Mouse (Mus musculus) heart, embryonic 13.5 days (tissue): ENCODE data around the gene Vegfa. TPM values are rescaled to one million over a fixed set of nuclear protein-coding genes. Genes with fewer than 3 reads are reported as not detected.

ENCODE experiments used
- ATAC-seq: fragments of 200-750 bp; cut with Nextera tagmentation; 2 replicates; pipeline ENCODE4 v1.8.0; 2017; ENCODE audit warnings: moderate TSS enrichment; ENCODE audit not compliant: insufficient number of reproducible peaks, low FRiP score, low TSS enrichment; ENCODE audit errors: extremely low read depth
- H3K27ac ChIP-seq: fragments of 300-500 bp; sonication (generic); replicated peaks from 2 replicates; pipeline ENCODE4 v1.5.1; 2015; ENCODE audit warnings: moderate library complexity, mild to moderate bottlenecking, inconsistent platforms
- H3K27me3 ChIP-seq: fragments of 300-500 bp; sonication (generic); replicated peaks from 2 replicates; pipeline ENCODE4 v1.6.1; 2015; ENCODE audit warnings: mild to moderate bottlenecking, inconsistent platforms
- H3K36me3 ChIP-seq: fragments of 300-500 bp; sonication (generic); 2 replicates; pipeline ENCODE4 v1.6.1; 2015; ENCODE audit warnings: mild to moderate bottlenecking, inconsistent platforms
- H3K4me1 ChIP-seq: fragments of 300-500 bp; sonication (generic); 2 replicates; pipeline ENCODE4 v1.6.1; 2015; ENCODE audit warnings: inconsistent platforms
- H3K4me2 ChIP-seq: fragments of 300-500 bp; sonication (generic); 2 replicates; pipeline ENCODE4 v1.6.1; 2015; ENCODE audit warnings: inconsistent platforms, mild to moderate bottlenecking, moderate library complexity
- H3K4me3 ChIP-seq: fragments of 300-500 bp; sonication (generic); 2 replicates; pipeline ENCODE4 v1.5.1; 2015; ENCODE audit warnings: moderate library complexity, mild to moderate bottlenecking, inconsistent platforms
- H3K9ac ChIP-seq: fragments of 300-500 bp; sonication (generic); 2 replicates; pipeline ENCODE4 v1.6.1; 2015; ENCODE audit warnings: inconsistent platforms, mild to moderate bottlenecking, moderate library complexity
- H3K9me3 ChIP-seq: fragments of 300-500 bp; sonication (generic); 2 replicates; pipeline ENCODE4 v1.6.1; 2016; ENCODE audit warnings: inconsistent platforms
- WGBS: fragments of 180-500 bp; shearing (Covaris S2); methylation state at CpG from one replicate; pipeline ENCODE4 v1.1.7; 2015; ENCODE audit warnings: mixed read lengths; 5-methylcytosine and 5-hydroxymethylcytosine counted together
- polyA plus RNA-seq: library from polyadenylated mRNA; unstranded; fragments of >200 nt; fragmentation: Nextera tagmentation; extraction: Ambion mirVana; gene quantifications from 2 replicates; pipeline ENCODE4 v1.2.1, GENCODE M21; 2015

Gene Vegfa
- polyA plus RNA-seq, 1 experiment from 2014 or later: 5.4 TPM

DNA sequence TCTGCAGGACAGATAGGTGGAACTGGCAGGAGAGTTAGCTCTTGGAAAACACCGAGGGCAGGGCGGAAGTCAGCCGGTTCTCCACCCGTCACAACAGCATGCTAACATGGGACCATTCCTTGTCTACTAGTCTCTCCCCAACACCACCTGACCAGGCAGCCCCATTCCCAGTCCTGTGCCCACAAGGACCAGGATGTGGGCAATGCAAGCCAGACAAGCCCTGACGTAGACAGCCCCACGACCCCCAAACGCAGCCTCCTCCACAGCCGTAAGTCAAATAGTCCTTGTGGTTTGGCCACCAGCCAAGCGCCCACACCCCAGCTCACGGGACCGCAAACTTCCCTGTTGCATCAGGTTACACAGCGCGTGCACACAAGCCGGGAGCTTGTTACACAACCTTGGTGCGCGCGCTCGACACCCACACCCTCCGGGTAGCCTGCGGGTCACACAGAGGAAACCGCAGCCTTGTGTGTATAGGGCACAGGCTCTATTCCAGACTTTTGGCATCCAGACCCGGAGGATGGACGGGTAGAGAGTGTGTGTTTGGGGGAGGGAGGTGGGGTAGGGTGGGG, 41.6 kb upstream of the Vegfa start:
- ATAC-seq: 0 out of 2 replicates have a peak, but pooled peaks have one; percentile 20
- Histone ChIP-seq H3K27me3 (0 out of 2 replicates have a peak, but pooled peaks cover 2% of the 10 kb centered on the region), H3K4me2 (peak overlapping the region; percentile 58), H3K4me3 (peak overlapping the region; percentile 19), H3K9me3 (0 out of 2 replicates have a peak, but pooled peaks cover under 1% of the 10 kb centered on the region), H3K27ac (no peak overlapping the region), H3K9ac (peak overlapping the region; percentile 67), H3K4me1 (peaks cover 16% of the 10 kb centered on the region), H3K36me3 (no peaks in the 10 kb centered on the region)
- 29% methylated on average over 23 of the region's 23 CpGs for WGBS

DNA sequence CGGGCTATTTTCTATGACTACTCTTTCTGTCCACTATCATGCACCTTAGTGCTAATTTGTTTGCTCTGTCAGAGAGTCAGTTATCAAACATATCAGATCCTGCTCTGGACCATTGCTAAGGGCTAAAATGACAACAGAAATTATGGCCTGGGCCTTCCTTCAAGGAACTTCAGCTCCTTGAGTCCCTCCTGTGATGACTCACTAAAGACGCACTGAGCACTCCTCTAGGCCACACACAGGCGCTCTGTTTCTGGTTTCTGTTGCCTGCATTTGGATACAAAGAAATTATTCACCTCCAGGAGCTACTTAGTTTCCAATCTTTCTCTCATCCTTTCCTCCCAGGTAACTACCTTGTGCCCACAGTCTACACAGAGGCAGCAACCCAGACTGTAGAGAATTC, 39.4 kb upstream of the Vegfa start:
- Histone ChIP-seq H3K9ac (no peak overlapping the region), H3K4me1 (peaks cover 16% of the 10 kb centered on the region), H3K4me2 (no peak overlapping the region), H3K27me3 (0 out of 2 replicates have a peak, but pooled peaks cover 2% of the 10 kb centered on the region), H3K36me3 (no peaks in the 10 kb centered on the region), H3K27ac (no peak overlapping the region), H3K9me3 (no peaks in the 10 kb centered on the region), H3K4me3 (no peak overlapping the region)
- 76% methylated on average over 3 of the region's 3 CpGs for WGBS
- no peak for ATAC-seq

DNA sequence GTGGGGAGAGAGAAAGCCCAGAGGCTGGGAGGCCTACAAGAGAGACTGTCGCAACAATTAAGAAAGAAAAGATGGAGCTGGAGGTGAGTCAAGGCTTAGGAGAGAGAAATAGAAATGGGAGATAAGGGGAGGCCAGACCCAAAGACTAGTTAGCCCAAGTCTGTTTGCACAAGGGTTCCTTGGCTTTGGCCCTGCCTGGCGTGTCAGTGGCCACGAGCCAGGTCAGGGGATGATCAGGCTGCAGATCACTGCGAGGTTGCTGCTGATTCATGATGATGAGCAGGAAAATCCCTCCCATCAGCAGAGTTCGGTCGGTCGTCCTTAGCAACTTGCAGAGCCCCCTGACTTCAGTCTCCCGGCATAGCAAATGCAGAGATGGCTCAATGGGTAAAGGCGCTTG, 37.9 kb upstream of the Vegfa start:
- 68% methylated on average over 9 of the region's 9 CpGs for WGBS
- no peak for ATAC-seq
- no peak overlapping the region for H3K4me2 ChIP-seq

DNA sequence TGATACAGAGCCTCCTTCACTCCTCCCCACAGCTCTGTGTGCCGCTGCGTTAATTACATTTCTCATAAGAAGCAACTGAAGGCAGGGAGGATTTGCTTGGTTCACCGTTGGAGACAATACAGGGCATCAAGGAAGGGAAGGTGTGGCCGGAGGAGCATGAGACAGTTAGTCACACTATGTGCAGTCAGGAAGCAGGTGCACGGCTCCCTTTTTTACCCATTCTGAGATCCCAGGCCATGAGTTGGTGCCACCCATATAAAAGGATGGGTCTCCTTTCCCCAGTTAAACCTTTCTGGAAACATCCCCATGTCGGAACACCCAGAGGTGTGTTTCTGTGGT, 31.8 kb upstream of the Vegfa start:
- Histone ChIP-seq H3K27me3 (peaks cover 4% of the 10 kb centered on the region), H3K4me2 (peak overlapping the region; percentile 43), H3K9me3 (no peaks in the 10 kb centered on the region), H3K4me3 (no peak overlapping the region), H3K4me1 (peaks cover 18% of the 10 kb centered on the region), H3K27ac (peak overlapping the region; percentile 56), H3K9ac (peak overlapping the region; percentile 12; the same call in 1 of the 2 replicates), H3K36me3 (no peaks in the 10 kb centered on the region)
- 38% methylated on average over 6 of the region's 6 CpGs for WGBS
- ATAC-seq: no peak

More for the DNA sequence above, 37.9 kb upstream of the Vegfa start:
- Histone ChIP-seq H3K4me3 (no peak overlapping the region), H3K27me3 (0 out of 2 replicates have a peak, but pooled peaks cover 2% of the 10 kb centered on the region), H3K27ac (no peak overlapping the region), H3K4me1 (peaks cover 16% of the 10 kb centered on the region), H3K9me3 (no peaks in the 10 kb centered on the region), H3K9ac (no peak overlapping the region), H3K36me3 (no peaks in the 10 kb centered on the region)

DNA sequence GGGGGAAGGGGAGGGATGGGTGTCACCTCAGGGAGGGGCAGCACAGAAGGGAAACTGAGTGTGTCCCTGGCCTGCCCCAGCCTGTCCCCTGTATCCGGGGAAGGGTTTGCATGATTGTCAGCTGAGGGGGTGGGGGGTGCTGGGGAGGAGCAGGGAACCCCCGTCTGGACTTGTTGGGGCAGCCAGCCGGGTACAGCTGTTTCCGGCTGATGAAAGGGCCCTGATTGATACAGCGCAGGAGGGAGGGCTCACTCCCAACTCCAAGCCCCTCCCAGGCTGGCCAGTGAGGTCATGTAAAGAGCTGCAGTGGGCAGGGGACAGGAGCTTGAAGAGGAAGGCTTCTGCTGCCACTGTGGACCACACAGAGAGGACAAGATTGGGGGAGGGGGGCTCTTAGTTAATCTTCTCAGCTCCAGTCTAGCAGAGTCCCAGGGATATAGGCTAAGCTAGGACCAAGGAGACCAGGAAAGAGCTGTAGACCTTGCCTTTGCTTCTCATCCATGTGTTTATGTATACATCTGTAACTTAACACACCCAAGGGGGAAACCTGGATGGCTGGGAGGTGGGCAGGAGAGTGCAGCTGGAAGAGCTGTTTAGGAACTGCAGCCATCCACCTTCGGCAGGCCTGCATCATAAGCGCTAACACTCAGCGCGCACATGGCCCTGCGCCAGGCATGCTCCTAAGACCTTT, 31.3 kb upstream of the Vegfa start:
- Histone ChIP-seq H3K36me3 (no peaks in the 10 kb centered on the region), H3K27ac (peak overlapping the region; percentile 56), H3K4me3 (no peak overlapping the region), H3K9me3 (no peaks in the 10 kb centered on the region), H3K4me2 (peak overlapping the region; percentile 43), H3K4me1 (peaks cover 18% of the 10 kb centered on the region), H3K9ac (peak overlapping the region; percentile 12; the same call in 1 of the 2 replicates), H3K27me3 (peaks cover 4% of the 10 kb centered on the region)
- 16% methylated on average over 10 of the region's 10 CpGs for WGBS
- ATAC-seq: peak; percentile 77

DNA sequence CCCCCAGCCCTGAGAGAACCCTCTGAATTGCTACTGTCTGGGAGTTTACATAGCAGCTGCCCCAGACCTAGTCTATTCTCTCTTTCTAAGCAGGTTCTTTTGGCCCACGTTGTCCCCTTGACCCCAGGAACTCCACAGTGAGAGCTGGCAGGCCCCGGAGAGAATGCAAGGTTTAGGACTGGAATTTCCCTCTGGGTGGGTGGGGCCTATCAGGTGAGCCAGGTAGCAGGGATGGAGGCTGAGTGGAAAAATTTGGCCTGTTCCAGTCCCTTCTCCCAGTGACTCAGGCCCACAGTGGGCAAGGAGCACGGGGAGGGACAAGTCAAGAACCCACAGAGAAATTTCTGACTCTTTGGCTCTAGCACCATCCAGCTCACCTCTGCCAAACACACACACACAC, 28.1 kb upstream of the Vegfa start:
- peaks cover 18% of the 10 kb centered on the region for H3K4me1 ChIP-seq
- no peaks in the 10 kb centered on the region for H3K36me3 ChIP-seq
- no peak overlapping the region for H3K4me2 ChIP-seq
- ATAC-seq: no peak
- WGBS: 73% methylated on average over 3 of the region's 3 CpGs
- no peak overlapping the region for H3K9ac ChIP-seq
- H3K4me3 ChIP-seq: no peak overlapping the region
- no peaks in the 10 kb centered on the region for H3K9me3 ChIP-seq
- no peak overlapping the region for H3K27ac ChIP-seq
- H3K27me3 ChIP-seq: peaks cover 4% of the 10 kb centered on the region

DNA sequence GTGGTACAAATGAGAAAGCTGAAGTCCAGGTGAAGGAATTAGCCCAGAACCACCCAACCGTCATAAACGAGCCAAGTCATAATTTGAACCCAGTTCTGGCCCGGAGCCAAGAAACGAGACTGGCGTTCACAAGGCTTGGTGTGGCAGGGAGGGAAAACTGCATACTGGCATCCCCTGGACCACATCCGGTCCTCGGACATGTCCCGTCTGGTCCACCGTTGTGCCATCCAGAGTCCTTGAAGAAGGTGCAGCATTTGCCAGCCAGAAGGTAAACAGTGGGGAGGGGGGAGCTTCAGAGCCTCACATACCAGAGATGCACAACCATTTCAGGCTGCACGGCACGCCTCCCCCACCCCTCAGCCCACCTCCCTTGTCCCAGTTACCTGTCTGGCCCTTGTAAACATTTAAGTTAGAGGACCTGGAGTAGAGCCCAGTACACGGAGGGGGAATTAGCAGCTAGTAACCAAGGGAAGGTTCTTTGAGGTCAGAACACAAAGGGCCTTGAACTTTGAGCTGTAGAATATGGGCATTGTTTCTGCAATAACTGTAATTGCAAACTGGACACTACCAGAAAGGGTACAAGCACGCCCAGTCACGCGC, 27.2 kb upstream of the Vegfa start:
- peaks cover 15% of the 10 kb centered on the region for H3K4me1 ChIP-seq
- H3K27ac ChIP-seq: no peak overlapping the region
- WGBS: 76% methylated on average over 15 of the region's 15 CpGs
- no peak for ATAC-seq
- no peak overlapping the region for H3K4me2 ChIP-seq
- H3K36me3 ChIP-seq: no peaks in the 10 kb centered on the region
- H3K9ac ChIP-seq: no peak overlapping the region
- peaks cover 4% of the 10 kb centered on the region for H3K27me3 ChIP-seq
- H3K4me3 ChIP-seq: no peak overlapping the region
- no peaks in the 10 kb centered on the region for H3K9me3 ChIP-seq

DNA sequence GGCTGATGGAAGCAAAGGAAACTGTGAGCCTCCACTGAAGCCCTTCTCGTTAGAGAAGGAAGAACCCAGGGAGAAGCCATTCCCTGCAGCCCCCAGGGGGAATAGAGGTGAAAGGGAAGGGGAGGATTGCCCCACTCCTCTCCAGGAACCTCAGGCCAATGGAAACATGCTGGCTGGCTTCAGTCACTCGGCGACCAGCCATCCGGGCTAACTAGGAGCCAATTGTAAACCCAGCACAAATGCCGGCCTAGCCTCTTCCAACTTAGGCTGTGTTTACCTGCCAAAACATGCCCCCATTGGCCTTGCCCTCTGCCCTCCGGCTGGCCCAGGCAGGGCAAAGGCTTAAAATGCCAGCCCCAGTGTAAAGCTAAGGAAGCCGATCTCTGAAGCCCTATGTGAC, 24.1 kb upstream of the Vegfa start:
- WGBS: 59% methylated on average over 7 of the region's 7 CpGs

DNA sequence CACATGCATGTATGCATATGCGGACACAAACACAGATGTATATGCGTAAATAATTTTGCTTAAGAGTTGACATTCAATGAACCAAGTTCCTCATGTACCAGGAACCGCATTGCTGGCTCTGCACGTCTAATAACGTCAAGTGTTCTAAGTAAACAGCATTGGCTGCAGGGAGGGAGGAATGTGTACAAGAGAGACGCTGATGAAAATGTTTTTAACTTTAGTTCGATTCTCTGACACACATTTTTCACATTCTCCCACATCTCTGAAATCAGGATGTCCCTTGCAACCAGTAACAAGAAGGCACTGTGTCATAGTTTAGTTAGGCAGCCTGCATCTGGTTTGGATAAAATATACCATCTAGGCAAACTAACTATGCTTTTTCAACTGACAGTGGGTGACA, 23.6 kb upstream of the Vegfa start:
- 73% methylated on average over 7 of the region's 7 CpGs for WGBS
- Histone ChIP-seq H3K27ac (no peak overlapping the region), H3K9me3 (no peaks in the 10 kb centered on the region), H3K4me3 (no peak overlapping the region), H3K4me1 (0 out of 2 replicates have a peak, but pooled peaks cover 7% of the 10 kb centered on the region), H3K4me2 (no peak overlapping the region), H3K27me3 (peaks cover 8% of the 10 kb centered on the region), H3K9ac (no peak overlapping the region), H3K36me3 (no peaks in the 10 kb centered on the region)
- ATAC-seq: no peak

More for the DNA sequence above, 24.1 kb upstream of the Vegfa start:
- Histone ChIP-seq H3K4me1 (0 out of 2 replicates have a peak, but pooled peaks cover 7% of the 10 kb centered on the region), H3K4me2 (no peak overlapping the region), H3K27ac (no peak overlapping the region), H3K9me3 (no peaks in the 10 kb centered on the region), H3K36me3 (no peaks in the 10 kb centered on the region), H3K4me3 (no peak overlapping the region), H3K27me3 (peaks cover 5% of the 10 kb centered on the region), H3K9ac (no peak overlapping the region)
- no peak for ATAC-seq

DNA sequence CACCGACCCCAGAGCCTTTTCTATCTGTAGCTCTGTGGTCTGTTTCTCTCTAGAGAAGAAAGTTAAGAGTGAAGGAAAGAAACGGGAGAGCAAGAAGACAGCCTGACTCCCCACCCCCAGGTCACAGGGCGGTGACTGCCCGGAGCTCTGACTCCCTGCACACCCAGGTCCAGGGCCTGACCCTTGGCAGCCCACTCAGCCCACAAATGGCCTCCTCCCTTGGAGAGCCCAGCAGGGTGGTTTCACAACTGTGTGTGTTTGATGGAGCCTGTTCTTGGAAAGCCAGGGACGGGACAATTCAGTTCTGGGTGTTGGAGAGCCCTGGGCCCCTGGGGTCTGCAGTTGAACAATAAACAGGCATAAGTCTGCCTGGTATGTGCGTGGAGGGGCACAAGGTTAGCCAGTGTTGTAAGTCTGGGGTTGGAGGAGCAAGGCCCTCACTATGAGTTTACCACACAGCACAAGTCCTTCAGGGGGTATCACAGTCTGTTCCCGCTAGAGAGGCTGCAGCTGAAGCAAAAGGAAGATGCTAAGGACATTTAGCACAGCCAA, 21.2 kb upstream of the Vegfa start:
- no peak overlapping the region for H3K4me2 ChIP-seq
- no peak overlapping the region for H3K9ac ChIP-seq
- H3K4me1 ChIP-seq: peaks cover 15% of the 10 kb centered on the region; the same call in 1 of the 2 replicates
- 70% methylated on average over 7 of the region's 7 CpGs for WGBS
- no peak for ATAC-seq
- H3K27ac ChIP-seq: no peak overlapping the region
- H3K9me3 ChIP-seq: no peaks in the 10 kb centered on the region
- H3K27me3 ChIP-seq: peaks cover 8% of the 10 kb centered on the region
- no peaks in the 10 kb centered on the region for H3K36me3 ChIP-seq
- no peak overlapping the region for H3K4me3 ChIP-seq

DNA sequence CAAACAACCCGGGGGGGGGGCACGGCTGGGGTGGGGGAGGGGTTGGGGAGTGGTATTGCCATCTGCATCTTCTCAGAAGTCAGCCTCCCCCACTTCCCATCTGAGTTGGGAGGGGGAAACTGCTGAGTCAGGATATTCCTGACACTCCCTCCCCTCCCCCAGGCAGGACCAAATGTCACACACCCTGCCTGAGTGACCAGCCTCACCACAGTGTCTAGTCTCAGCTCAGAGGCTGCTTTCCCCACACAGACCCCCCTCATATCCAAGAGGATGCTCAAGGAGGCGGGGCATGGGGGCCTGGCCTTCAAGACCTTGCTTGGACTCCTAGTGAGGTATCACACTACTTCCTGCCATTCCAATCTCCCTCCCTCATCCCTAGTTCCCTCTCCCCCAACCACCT, 20.0 kb upstream of the Vegfa start:
- Histone ChIP-seq H3K4me1 (peaks cover 15% of the 10 kb centered on the region; the same call in 1 of the 2 replicates), H3K4me3 (no peak overlapping the region), H3K4me2 (no peak overlapping the region), H3K27ac (no peak overlapping the region), H3K36me3 (no peaks in the 10 kb centered on the region), H3K9ac (no peak overlapping the region), H3K27me3 (peaks cover 8% of the 10 kb centered on the region), H3K9me3 (0 out of 2 replicates have a peak, but pooled peaks cover 5% of the 10 kb centered on the region)
- no peak for ATAC-seq
- 24% methylated on average over 3 of the region's 3 CpGs for WGBS
